Mouse (Mus musculus) heart, embryonic 16.5 days (tissue): ENCODE data around the gene Cntn4. TPM values are rescaled to one million over a fixed set of nuclear protein-coding genes. Genes with fewer than 3 reads are reported as not detected.

Experiments used
- ATAC-seq: fragments of 200-750 bp; cut with Nextera tagmentation; replicated peaks from 2 replicates; pipeline ENCODE4 v1.8.0; 2017; ENCODE audit warnings: moderate number of reproducible peaks; ENCODE audit not compliant: insufficient read depth, low FRiP score; ENCODE audit errors: extremely low read depth
- H3K27ac ChIP-seq: fragments of 300-500 bp; sonication (generic); 2 replicates; pipeline ENCODE4 v1.5.1; 2014; ENCODE audit warnings: mild to moderate bottlenecking, low read length, control low read depth, moderate library complexity
- H3K27me3 ChIP-seq: fragments of 300-500 bp; sonication (generic); 2 replicates; pipeline ENCODE4 v1.6.1; 2014; ENCODE audit warnings: low read length, mixed read lengths; ENCODE audit not compliant: control insufficient read depth, insufficient read depth
- H3K36me3 ChIP-seq: fragments of 300-500 bp; sonication (generic); 2 replicates; pipeline ENCODE4 v1.6.1; 2014; ENCODE audit not compliant: control insufficient read depth, insufficient read depth
- H3K4me1 ChIP-seq: fragments of 300-500 bp; sonication (generic); 2 replicates; pipeline ENCODE4 v1.6.1; 2014; ENCODE audit warnings: low read length, mixed read lengths; ENCODE audit not compliant: control insufficient read depth, insufficient read depth
- H3K4me2 ChIP-seq: fragments of 300-500 bp; sonication (generic); 2 replicates; pipeline ENCODE4 v1.6.1; 2014; ENCODE audit warnings: low read depth, mild to moderate bottlenecking, control low read depth, low read length
- H3K4me3 ChIP-seq: fragments of 300-500 bp; sonication (generic); 2 replicates; pipeline ENCODE4 v1.5.1; 2014; ENCODE audit warnings: mild to moderate bottlenecking, control low read depth, low read length
- H3K9ac ChIP-seq: fragments of 300-500 bp; sonication (generic); 2 replicates; pipeline ENCODE4 v1.6.1; 2014; ENCODE audit warnings: low read length, control low read depth
- H3K9me3 ChIP-seq: fragments of 300-500 bp; sonication (generic); replicated peaks from 2 replicates; pipeline ENCODE4 v1.6.1; 2016; ENCODE audit warnings: low read length; ENCODE audit not compliant: control insufficient read depth
- WGBS: fragments of 180-500 bp; shearing (Covaris S2); extraction: QIAGEN DNeasy Blood & Tissue Kit; methylation state at CpG from one replicate; pipeline ENCODE4 v1.1.7; 2014; 5-methylcytosine and 5-hydroxymethylcytosine counted together
- polyA plus RNA-seq: library from polyadenylated mRNA; unstranded; fragments of >200 nt; fragmentation: Nextera tagmentation; extraction: Ambion mirVana; gene quantifications from 2 replicates; pipeline ENCODE4 v1.2.1, GENCODE M21; 2015

Cntn4 gene
- polyA plus RNA-seq, 1 experiment from 2014 or later = 0.28 TPM

DNA sequence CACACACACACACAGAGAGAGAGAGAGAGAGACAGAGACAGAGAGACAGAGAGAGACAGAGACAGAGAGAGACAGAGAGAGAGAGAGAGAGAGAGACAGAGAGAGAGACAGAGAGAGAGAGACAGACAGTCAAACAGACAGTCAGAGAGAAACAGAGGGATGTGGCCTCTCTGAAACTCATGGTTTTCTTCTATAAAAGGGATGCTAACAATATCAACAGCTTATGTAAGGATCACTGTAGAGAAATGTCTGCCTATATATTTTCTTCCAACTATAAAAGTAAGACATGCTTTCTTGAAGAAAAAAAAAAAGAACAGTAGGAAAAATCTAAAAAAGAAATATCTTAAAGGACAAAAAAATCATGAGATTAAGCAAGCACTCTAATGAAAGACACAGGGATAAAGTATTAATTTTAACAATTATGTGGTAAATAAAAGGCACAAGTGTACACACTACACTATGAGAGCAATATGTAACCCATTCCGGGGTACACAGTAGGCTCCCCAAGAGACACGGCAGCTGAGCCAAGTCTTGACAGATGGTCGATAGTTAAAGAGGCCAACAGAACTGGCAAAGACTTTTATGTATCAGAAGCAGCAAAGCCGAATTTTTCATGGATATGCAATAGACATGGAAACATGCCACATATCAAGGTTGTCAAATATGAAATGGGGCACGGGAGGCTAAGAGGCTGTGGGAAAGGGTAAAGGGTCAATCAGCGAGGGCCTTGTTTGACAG is 704.0 kb downstream of the Cntn4 start:
- Histone ChIP-seq H3K4me1 (no peaks in the 10 kb centered on the region), H3K4me2 (no peak overlapping the region), H3K4me3 (no peak overlapping the region), H3K36me3 (no peaks in the 10 kb centered on the region), H3K9ac (no peak overlapping the region), H3K27ac (no peak overlapping the region), H3K9me3 (no peaks in the 10 kb centered on the region), H3K27me3 (no peaks in the 10 kb centered on the region)
- WGBS = 71% methylated on average over 6 of the region's 6 CpGs
- ATAC-seq = no peak

GRCm38 (mm10) chr6:106387833-106388406 is 710.5 kb downstream of the Cntn4 start:
- Histone ChIP-seq H3K4me3 (no peak overlapping the region), H3K9me3 (no peaks in the 10 kb centered on the region), H3K27me3 (no peaks in the 10 kb centered on the region), H3K9ac (no peak overlapping the region), H3K27ac (no peak overlapping the region), H3K4me1 (no peaks in the 10 kb centered on the region), H3K4me2 (no peak overlapping the region), H3K36me3 (no peaks in the 10 kb centered on the region)
- no peak for ATAC-seq
- WGBS = 79% methylated on average over 2 of the region's 2 CpGs

- Histone ChIP-seq H3K27ac (no peak overlapping the region), H3K4me2 (no peak overlapping the region), H3K9me3 (no peaks in the 10 kb centered on the region), H3K9ac (no peak overlapping the region), H3K4me3 (no peak overlapping the region), H3K36me3 (no peaks in the 10 kb centered on the region), H3K4me1 (no peaks in the 10 kb centered on the region), H3K27me3 (no peaks in the 10 kb centered on the region)
- WGBS = 65% methylated on average over 3 of the region's 3 CpGs
- no peak for ATAC-seq
These were observed 730.6 kb downstream of the Cntn4 start for GRCm38 (mm10) chr6:106408014-106408413.

GRCm38 (mm10) chr6:106408634-106409033 is 731.2 kb downstream of the Cntn4 start:
- no peaks in the 10 kb centered on the region for H3K4me1 ChIP-seq

DNA sequence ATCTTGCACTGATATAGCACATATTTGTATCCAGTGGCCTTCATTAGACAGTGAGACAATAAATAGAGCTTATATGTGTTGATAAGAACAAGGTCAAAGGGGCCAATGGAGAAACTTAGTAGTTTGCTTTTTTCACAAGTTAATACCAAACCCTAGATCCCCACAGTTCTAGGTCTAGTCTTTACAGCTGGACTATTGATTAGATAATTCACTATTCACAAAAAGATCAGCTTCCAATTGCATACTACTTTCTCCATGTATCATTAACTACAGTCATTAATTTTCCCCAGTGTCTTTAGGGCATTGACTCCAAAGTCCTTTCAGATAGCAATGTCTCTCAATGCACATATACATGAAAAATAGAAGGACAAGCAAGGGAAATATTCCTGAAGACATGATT is 745.5 kb downstream of the Cntn4 start:
- no peak overlapping the region for H3K9ac ChIP-seq
- H3K4me3 ChIP-seq = no peak overlapping the region
- H3K9me3 ChIP-seq = no peaks in the 10 kb centered on the region
- no peaks in the 10 kb centered on the region for H3K36me3 ChIP-seq
- no peak for ATAC-seq
- H3K4me2 ChIP-seq = no peak overlapping the region
- no peak overlapping the region for H3K27ac ChIP-seq
- H3K27me3 ChIP-seq = no peaks in the 10 kb centered on the region
- H3K4me1 ChIP-seq = no peaks in the 10 kb centered on the region

More at GRCm38 (mm10) chr6:106408634-106409033, 731.2 kb downstream of the Cntn4 start:
- WGBS = 61% methylated on average over 3 of the region's 3 CpGs
- no peaks in the 10 kb centered on the region for H3K27me3 ChIP-seq
- no peak overlapping the region for H3K4me3 ChIP-seq
- H3K9ac ChIP-seq = no peak overlapping the region
- ATAC-seq = no peak
- no peak overlapping the region for H3K27ac ChIP-seq
- H3K36me3 ChIP-seq = no peaks in the 10 kb centered on the region
- no peak overlapping the region for H3K4me2 ChIP-seq
- H3K9me3 ChIP-seq = no peaks in the 10 kb centered on the region

- no peaks in the 10 kb centered on the region for H3K36me3 ChIP-seq
- ATAC-seq = no peak
These were observed 746.0 kb downstream of the Cntn4 start for GRCm38 (mm10) chr6:106423471-106423870.

GRCm38 (mm10) chr6:106426615-106427014 is 749.2 kb downstream of the Cntn4 start:
- Histone ChIP-seq H3K27me3 (no peaks in the 10 kb centered on the region), H3K4me3 (no peak overlapping the region), H3K9me3 (no peaks in the 10 kb centered on the region), H3K27ac (no peak overlapping the region), H3K4me1 (no peaks in the 10 kb centered on the region), H3K9ac (no peak overlapping the region), H3K4me2 (no peak overlapping the region), H3K36me3 (no peaks in the 10 kb centered on the region)
- 60% methylated on average over 3 of the region's 3 CpGs for WGBS
- ATAC-seq = no peak

More at GRCm38 (mm10) chr6:106423471-106423870, 746.0 kb downstream of the Cntn4 start:
- Histone ChIP-seq H3K4me2 (no peak overlapping the region), H3K9ac (no peak overlapping the region), H3K4me3 (no peak overlapping the region), H3K27me3 (no peaks in the 10 kb centered on the region), H3K9me3 (no peaks in the 10 kb centered on the region), H3K27ac (no peak overlapping the region), H3K4me1 (no peaks in the 10 kb centered on the region)
- WGBS = 89% methylated on average over 2 of the region's 2 CpGs

- ATAC-seq = no peak
- H3K4me2 ChIP-seq = no peak overlapping the region
- WGBS = 78% methylated on average over 3 of the region's 3 CpGs
- no peak overlapping the region for H3K27ac ChIP-seq
- H3K4me1 ChIP-seq = no peaks in the 10 kb centered on the region
- H3K27me3 ChIP-seq = no peaks in the 10 kb centered on the region
- no peaks in the 10 kb centered on the region for H3K36me3 ChIP-seq
- H3K4me3 ChIP-seq = no peak overlapping the region
- H3K9me3 ChIP-seq = no peaks in the 10 kb centered on the region
- no peak overlapping the region for H3K9ac ChIP-seq
These were observed 754.0 kb downstream of the Cntn4 start for GRCm38 (mm10) chr6:106431466-106431865.

DNA sequence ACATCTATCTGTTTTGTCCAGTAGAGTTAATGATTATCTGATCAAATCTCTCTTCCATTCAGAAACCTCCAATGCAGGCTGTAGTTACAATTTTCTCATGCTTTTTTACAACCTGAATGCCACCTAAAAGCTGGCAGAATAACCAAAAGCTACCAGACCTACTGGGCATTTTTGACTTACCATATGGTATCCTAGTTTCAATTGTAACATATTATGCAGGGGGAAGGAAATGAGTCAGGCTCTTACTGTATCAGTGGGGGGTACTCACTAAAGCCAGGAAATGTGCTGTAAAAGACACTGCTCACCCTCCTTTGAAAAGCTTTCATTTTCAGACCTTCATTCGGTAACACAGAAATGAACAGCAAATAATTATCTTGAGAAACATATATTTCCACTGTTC is 763.3 kb downstream of the Cntn4 start:
- H3K9ac ChIP-seq = no peak overlapping the region
- WGBS = 36% methylated on average over 1 of the region's 1 CpGs
- H3K9me3 ChIP-seq = no peaks in the 10 kb centered on the region
- no peak overlapping the region for H3K27ac ChIP-seq
- no peak overlapping the region for H3K4me3 ChIP-seq
- H3K27me3 ChIP-seq = no peaks in the 10 kb centered on the region
- no peak for ATAC-seq
- no peak overlapping the region for H3K4me2 ChIP-seq
- H3K4me1 ChIP-seq = no peaks in the 10 kb centered on the region
- no peaks in the 10 kb centered on the region for H3K36me3 ChIP-seq
